Mouse (Mus musculus): ENCODE results near the gene Clmn. TPM values are rescaled to one million over a fixed set of nuclear protein-coding genes. Genes with fewer than 3 reads are reported as not detected.

Gene Clmn
- polyA plus RNA-seq, 1 experiment from 2014 or later: 4.1 TPM

DNA sequence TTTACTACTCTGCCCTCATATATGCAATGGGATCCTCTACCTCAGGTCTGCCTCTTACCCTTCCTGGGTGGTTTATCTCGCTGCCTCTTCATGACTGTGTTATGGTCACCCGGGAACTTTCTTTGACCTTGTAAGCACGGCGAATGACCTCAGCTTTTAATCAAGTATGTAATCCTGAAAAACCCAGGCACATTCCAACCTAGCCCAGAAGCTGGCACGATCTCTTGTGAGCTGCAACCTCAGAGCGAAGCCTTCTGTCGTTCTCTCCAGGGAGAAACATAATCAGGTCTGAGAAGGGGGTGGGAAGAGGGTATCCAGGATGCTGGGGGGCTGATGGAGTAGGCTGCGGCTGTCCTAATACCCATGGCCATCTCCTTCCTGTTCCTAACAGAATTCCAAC lies 45.8 kb downstream of the Clmn start:
- Histone ChIP-seq H3K27me3 (ENCODE audit: control insufficient read depth, insufficient read depth, low read length) (no peaks in the 10 kb centered on the region), H3K9me3 (replicated peaks; ENCODE audit: control insufficient read depth, low read length) (no peaks in the 10 kb centered on the region), H3K27ac (replicated peaks; ENCODE audit: low read depth, low read length) (no peak overlapping the region), H3K36me3 (replicated peaks; ENCODE audit: control insufficient read depth, insufficient read depth, low read depth, low read length) (no peaks in the 10 kb centered on the region), H3K4me3 (ENCODE audit: low read depth, low read length) (no peak overlapping the region), H3K9ac (replicated peaks; ENCODE audit: low read length) (no peak overlapping the region), H3K4me1 (ENCODE audit: control insufficient read depth, insufficient read depth, low read length) (peaks cover 5% of the 10 kb centered on the region; the same call in 1 of the 2 replicates), H3K4me2 (ENCODE audit: low read depth, low read length) (no peak overlapping the region)
- 49% methylated on average over 8 of the region's 8 CpGs for WGBS
- ATAC-seq (replicated peaks; ENCODE audit: insufficient number of reproducible peaks, low FRiP score, low TSS enrichment, low read depth) (no peak), DNase-seq (ENCODE audit: low spot score) (peak; percentile 15)

DNA sequence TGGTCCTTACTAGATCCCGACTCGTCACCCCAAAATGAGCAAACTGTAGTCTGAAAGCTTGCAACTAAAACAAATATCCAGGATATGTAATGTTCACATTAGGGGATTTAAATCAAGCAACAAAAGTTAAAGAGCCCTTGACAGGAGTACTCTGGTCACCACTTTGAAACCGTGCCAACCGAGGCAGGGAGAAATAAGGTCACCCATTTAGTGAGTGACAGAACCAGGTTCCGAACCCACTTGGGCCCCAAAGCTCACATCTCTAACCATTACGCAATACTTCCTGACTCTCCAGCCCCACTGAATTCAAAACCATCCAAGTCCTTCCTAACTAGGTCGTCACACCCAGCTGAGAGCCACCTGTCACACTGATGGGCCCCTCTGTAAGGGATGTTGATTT lies 46.8 kb downstream of the Clmn start:
- H3K27ac ChIP-seq (replicated peaks; ENCODE audit: low read depth, low read length): no peak overlapping the region
- H3K4me1 ChIP-seq (ENCODE audit: control insufficient read depth, insufficient read depth, low read length): peaks cover 5% of the 10 kb centered on the region; the same call in 1 of the 2 replicates
- no peak overlapping the region for H3K4me3 ChIP-seq (ENCODE audit: low read depth, low read length)
- no peaks in the 10 kb centered on the region for H3K9me3 ChIP-seq (replicated peaks; ENCODE audit: control insufficient read depth, low read length)
- H3K36me3 ChIP-seq (replicated peaks; ENCODE audit: control insufficient read depth, insufficient read depth, low read depth, low read length): no peaks in the 10 kb centered on the region
- DNase-seq (ENCODE audit: low spot score) (no peak), ATAC-seq (replicated peaks; ENCODE audit: insufficient number of reproducible peaks, low FRiP score, low TSS enrichment, low read depth) (no peak)
- no peak overlapping the region; the same call in 1 of the 2 replicates for H3K9ac ChIP-seq (replicated peaks; ENCODE audit: low read length)
- no peak overlapping the region for H3K4me2 ChIP-seq (ENCODE audit: low read depth, low read length)
- H3K27me3 ChIP-seq (ENCODE audit: control insufficient read depth, insufficient read depth, low read length): no peaks in the 10 kb centered on the region
- 68% methylated on average over 7 of the region's 7 CpGs for WGBS

DNA sequence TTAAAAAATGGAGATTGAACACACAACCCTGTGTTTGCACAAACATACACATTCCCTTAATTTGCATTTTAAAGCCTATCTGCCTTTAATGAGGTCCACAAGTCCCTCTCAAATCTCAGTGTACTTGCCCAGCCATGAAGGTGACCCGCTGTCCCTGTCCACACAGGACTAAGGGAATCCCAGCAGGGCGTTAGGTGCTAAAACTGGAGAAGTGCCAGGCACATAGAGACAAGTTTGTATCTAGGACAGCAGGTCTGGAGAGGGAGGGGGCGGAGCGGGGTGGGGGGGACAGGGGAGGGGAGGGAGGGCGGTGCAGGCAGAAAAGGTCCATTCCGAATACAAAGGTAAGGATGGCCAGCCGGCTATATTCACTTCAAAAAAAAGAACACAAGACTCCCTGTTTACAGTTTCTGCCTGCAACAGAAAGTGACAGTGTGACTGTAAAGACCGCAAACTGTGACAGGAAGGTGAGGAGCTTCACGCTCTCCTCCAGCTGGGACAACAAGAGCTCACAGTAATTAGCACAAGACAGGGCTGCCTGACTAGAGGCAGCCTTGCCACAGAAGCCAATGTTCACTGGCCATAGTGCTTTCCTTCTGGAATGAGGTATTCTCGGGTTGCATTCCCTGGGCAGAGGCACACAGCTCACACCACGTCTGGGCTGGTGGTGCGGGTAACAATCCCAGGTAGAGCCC lies 47.6 kb downstream of the Clmn start:
- Histone ChIP-seq H3K27ac (replicated peaks; ENCODE audit: low read depth, low read length) (no peak overlapping the region), H3K9me3 (replicated peaks; ENCODE audit: control insufficient read depth, low read length) (no peaks in the 10 kb centered on the region), H3K4me2 (ENCODE audit: low read depth, low read length) (no peak overlapping the region), H3K4me3 (ENCODE audit: low read depth, low read length) (no peak overlapping the region), H3K36me3 (replicated peaks; ENCODE audit: control insufficient read depth, insufficient read depth, low read depth, low read length) (no peaks in the 10 kb centered on the region), H3K27me3 (ENCODE audit: control insufficient read depth, insufficient read depth, low read length) (no peaks in the 10 kb centered on the region), H3K4me1 (ENCODE audit: control insufficient read depth, insufficient read depth, low read length) (peaks cover 5% of the 10 kb centered on the region; the same call in 1 of the 2 replicates), H3K9ac (replicated peaks; ENCODE audit: low read length) (no peak overlapping the region; the same call in 1 of the 2 replicates)
- DNase-seq (ENCODE audit: low spot score) (peak; percentile 30), ATAC-seq (replicated peaks; ENCODE audit: insufficient number of reproducible peaks, low FRiP score, low TSS enrichment, low read depth) (no peak)
- 19% methylated on average over 11 of the region's 12 CpGs for WGBS

DNA sequence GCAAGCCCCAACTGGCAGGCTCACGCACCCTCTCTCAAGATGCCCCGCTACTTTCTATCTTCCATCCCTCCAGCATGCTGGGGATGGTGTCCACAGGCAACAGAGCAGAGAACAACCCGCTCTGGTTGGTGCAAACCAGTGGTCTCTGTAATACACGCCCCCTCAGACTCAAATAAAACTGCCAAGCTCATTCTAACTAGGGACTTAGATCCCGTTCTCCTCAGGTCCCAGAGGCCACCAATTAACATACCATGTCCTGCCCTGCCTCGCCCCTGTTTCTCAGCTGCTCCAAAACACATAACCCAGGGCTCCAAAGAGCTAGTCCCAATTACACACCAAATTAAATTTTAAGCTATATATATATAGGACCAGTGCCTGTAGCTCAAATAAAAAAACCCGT lies 50.6 kb downstream of the Clmn start:
- Histone ChIP-seq H3K9me3 (replicated peaks; ENCODE audit: control insufficient read depth, low read length) (no peaks in the 10 kb centered on the region), H3K4me1 (ENCODE audit: control insufficient read depth, insufficient read depth, low read length) (peaks cover 5% of the 10 kb centered on the region; the same call in 1 of the 2 replicates), H3K4me3 (ENCODE audit: low read depth, low read length) (no peak overlapping the region), H3K9ac (replicated peaks; ENCODE audit: low read length) (no peak overlapping the region), H3K27me3 (ENCODE audit: control insufficient read depth, insufficient read depth, low read length) (no peaks in the 10 kb centered on the region), H3K27ac (replicated peaks; ENCODE audit: low read depth, low read length) (no peak overlapping the region), H3K4me2 (ENCODE audit: low read depth, low read length) (no peak overlapping the region), H3K36me3 (replicated peaks; ENCODE audit: control insufficient read depth, insufficient read depth, low read depth, low read length) (no peaks in the 10 kb centered on the region)
- WGBS: 66% methylated on average over 7 of the region's 7 CpGs
- DNase-seq (ENCODE audit: low spot score): no peak
- ATAC-seq (replicated peaks; ENCODE audit: insufficient number of reproducible peaks, low FRiP score, low TSS enrichment, low read depth): no peak

DNA sequence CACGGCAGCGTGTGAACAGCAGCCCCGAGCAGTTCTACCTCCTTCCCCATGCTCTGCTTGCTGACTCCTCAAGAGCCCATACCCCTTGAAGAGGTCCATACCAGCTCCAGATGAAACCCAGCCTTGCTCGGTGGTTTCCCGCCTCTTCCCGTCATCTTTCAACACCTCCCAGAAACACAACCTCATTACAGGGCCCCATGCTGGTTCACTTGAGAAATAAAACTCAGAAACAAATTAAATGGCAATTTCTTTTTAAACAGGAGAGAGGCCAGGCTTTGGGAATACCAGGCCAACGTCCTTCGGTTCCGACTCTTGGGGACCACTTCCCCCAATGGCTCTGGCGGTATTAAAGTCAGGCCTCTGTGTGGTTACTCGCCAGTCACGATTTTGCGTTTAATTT lies 51.1 kb downstream of the Clmn start:
- Histone ChIP-seq H3K36me3 (replicated peaks; ENCODE audit: control insufficient read depth, insufficient read depth, low read depth, low read length) (no peaks in the 10 kb centered on the region), H3K9me3 (replicated peaks; ENCODE audit: control insufficient read depth, low read length) (no peaks in the 10 kb centered on the region), H3K27me3 (ENCODE audit: control insufficient read depth, insufficient read depth, low read length) (no peaks in the 10 kb centered on the region), H3K4me1 (ENCODE audit: control insufficient read depth, insufficient read depth, low read length) (peaks cover 5% of the 10 kb centered on the region; the same call in 1 of the 2 replicates), H3K9ac (replicated peaks; ENCODE audit: low read length) (no peak overlapping the region), H3K4me3 (ENCODE audit: low read depth, low read length) (no peak overlapping the region), H3K4me2 (ENCODE audit: low read depth, low read length) (no peak overlapping the region), H3K27ac (replicated peaks; ENCODE audit: low read depth, low read length) (no peak overlapping the region)
- WGBS: 80% methylated on average over 13 of the region's 13 CpGs
- DNase-seq (ENCODE audit: low spot score): no peak
- ATAC-seq (replicated peaks; ENCODE audit: insufficient number of reproducible peaks, low FRiP score, low TSS enrichment, low read depth): no peak

DNA sequence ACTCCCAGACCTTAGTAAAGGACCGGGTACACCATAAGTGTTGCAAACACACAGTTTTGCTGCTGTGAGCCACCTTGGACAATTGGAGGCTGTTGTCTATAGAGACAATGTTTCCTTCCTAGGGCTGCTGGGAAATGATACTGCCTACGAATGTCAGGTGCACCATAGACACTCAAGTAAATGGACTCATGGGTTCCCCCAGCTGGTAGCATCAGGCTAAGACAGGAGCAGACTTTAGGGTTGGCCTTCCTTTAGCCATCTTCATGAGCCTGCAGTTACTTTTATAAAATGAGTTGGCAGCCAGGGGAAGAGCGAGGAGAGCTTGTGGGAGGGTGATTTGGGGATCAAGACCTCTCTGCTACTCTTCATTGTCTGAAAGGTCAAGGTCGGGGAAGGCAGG lies 52.2 kb downstream of the Clmn start:
- Histone ChIP-seq H3K27ac (replicated peaks; ENCODE audit: low read depth, low read length) (no peak overlapping the region), H3K4me1 (ENCODE audit: control insufficient read depth, insufficient read depth, low read length) (peaks cover 4% of the 10 kb centered on the region; the same call in 1 of the 2 replicates), H3K9ac (replicated peaks; ENCODE audit: low read length) (no peak overlapping the region), H3K36me3 (replicated peaks; ENCODE audit: control insufficient read depth, insufficient read depth, low read depth, low read length) (no peaks in the 10 kb centered on the region), H3K4me3 (ENCODE audit: low read depth, low read length) (no peak overlapping the region), H3K27me3 (ENCODE audit: control insufficient read depth, insufficient read depth, low read length) (no peaks in the 10 kb centered on the region), H3K4me2 (ENCODE audit: low read depth, low read length) (no peak overlapping the region), H3K9me3 (replicated peaks; ENCODE audit: control insufficient read depth, low read length) (no peaks in the 10 kb centered on the region)
- no peak for DNase-seq (ENCODE audit: low spot score)
- 69% methylated on average over 4 of the region's 4 CpGs for WGBS
- no peak for ATAC-seq (replicated peaks; ENCODE audit: insufficient number of reproducible peaks, low FRiP score, low TSS enrichment, low read depth)

DNA sequence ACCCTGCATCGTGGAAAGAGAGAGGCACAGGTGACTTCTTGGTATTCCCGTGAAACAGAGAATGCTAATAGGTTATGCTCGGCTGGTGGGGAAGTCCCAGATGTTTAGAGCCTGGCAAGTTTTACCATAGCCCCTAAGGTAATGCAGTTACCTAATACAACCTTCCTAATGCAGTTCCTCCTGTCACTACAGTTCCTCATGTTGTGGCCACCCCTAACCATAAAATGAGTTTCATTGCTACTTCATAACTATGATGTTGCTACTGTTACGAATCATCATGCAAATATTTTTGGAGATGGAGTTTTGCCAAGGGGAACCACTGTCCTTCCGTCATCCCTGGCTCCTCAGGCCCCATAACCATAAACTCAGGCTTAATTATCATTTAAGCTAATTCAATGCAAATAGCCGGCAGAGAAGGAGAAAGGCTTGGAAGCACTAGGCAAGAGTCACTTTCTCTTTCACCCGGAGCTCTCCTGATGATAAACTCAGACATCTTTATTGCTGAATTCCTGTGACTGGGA lies 53.9 kb downstream of the Clmn start:
- Histone ChIP-seq H3K9me3 (replicated peaks; ENCODE audit: control insufficient read depth, low read length) (no peaks in the 10 kb centered on the region), H3K4me2 (ENCODE audit: low read depth, low read length) (no peak overlapping the region), H3K36me3 (replicated peaks; ENCODE audit: control insufficient read depth, insufficient read depth, low read depth, low read length) (no peaks in the 10 kb centered on the region), H3K27me3 (ENCODE audit: control insufficient read depth, insufficient read depth, low read length) (no peaks in the 10 kb centered on the region), H3K4me1 (ENCODE audit: control insufficient read depth, insufficient read depth, low read length) (no peaks in the 10 kb centered on the region), H3K4me3 (ENCODE audit: low read depth, low read length) (no peak overlapping the region), H3K9ac (replicated peaks; ENCODE audit: low read length) (no peak overlapping the region), H3K27ac (replicated peaks; ENCODE audit: low read depth, low read length) (no peak overlapping the region)
- WGBS: 78% methylated on average over 7 of the region's 7 CpGs
- no peak for ATAC-seq (replicated peaks; ENCODE audit: insufficient number of reproducible peaks, low FRiP score, low TSS enrichment, low read depth)
- no peak for DNase-seq (ENCODE audit: low spot score)

DNA sequence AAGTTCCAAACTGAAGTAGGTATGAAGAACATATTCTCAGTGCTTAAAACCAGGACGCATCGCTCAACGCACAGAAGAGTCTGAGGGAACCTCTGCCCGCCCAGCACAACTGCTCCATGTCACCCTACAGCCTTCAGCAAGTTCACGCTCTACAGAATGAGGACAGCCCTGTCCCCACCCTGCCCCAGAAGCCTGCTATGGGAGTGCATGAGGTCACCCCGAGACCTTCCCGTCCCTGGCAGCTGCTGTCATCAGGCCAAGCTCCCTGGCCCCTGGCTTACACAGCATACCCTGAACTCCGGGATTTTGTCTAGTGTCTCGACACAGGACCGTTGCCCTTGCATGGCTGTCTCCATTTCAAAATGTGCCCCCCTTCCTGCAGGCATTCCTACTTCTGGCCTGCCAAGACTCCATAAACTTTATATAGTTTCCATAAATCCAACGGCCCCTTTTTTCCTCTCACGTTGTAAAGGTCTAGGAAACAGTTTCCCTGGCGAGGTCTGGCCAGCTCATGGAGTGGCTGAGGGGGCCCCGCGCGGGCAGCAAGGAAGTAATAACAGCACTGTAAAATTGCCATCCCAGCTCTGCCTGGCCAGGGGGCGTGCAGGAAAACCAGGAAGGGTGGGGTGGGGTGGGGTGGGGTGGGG lies 56.3 kb downstream of the Clmn start:
- Histone ChIP-seq H3K9ac (replicated peaks; ENCODE audit: low read length) (no peak overlapping the region), H3K9me3 (replicated peaks; ENCODE audit: control insufficient read depth, low read length) (no peaks in the 10 kb centered on the region), H3K27me3 (ENCODE audit: control insufficient read depth, insufficient read depth, low read length) (no peaks in the 10 kb centered on the region), H3K4me2 (ENCODE audit: low read depth, low read length) (no peak overlapping the region), H3K27ac (replicated peaks; ENCODE audit: low read depth, low read length) (no peak overlapping the region), H3K4me1 (ENCODE audit: control insufficient read depth, insufficient read depth, low read length) (no peaks in the 10 kb centered on the region), H3K36me3 (replicated peaks; ENCODE audit: control insufficient read depth, insufficient read depth, low read depth, low read length) (no peaks in the 10 kb centered on the region), H3K4me3 (ENCODE audit: low read depth, low read length) (no peak overlapping the region)
- no peak for ATAC-seq (replicated peaks; ENCODE audit: insufficient number of reproducible peaks, low FRiP score, low TSS enrichment, low read depth)
- WGBS: 84% methylated on average over 17 of the region's 17 CpGs
- no peak for DNase-seq (ENCODE audit: low spot score)

Measured in embryonic facial prominence, embryonic 11.5 days (tissue).